Mouse (Mus musculus) intestine, embryonic 15.5 days (tissue): ENCODE measurements at regions not wholly inside any gene's neighbourhood (a gene's known extent, or its start where the extent isn't known, plus 50 kb on each side); places are given as distances from the start of the nearest gene placed in this dataset.

Source experiments
- ATAC-seq: fragments of 200-750 bp; cut with Nextera tagmentation; 2 replicates; pipeline ENCODE4 v1.8.0; 2017; ENCODE audit warnings: moderate TSS enrichment, moderate library complexity
- H3K27ac ChIP-seq: fragments of 300-500 bp; sonication (generic); 2 replicates; pipeline ENCODE4 v1.5.1; 2015; ENCODE audit warnings: mild to moderate bottlenecking, inconsistent platforms
- H3K27me3 ChIP-seq: fragments of 300-500 bp; sonication (generic); replicated peaks from 2 replicates; pipeline ENCODE4 v1.6.1; 2015; ENCODE audit warnings: inconsistent platforms
- H3K36me3 ChIP-seq: fragments of 300-500 bp; sonication (generic); 2 replicates; pipeline ENCODE4 v1.6.1; 2015; ENCODE audit warnings: inconsistent platforms
- H3K4me1 ChIP-seq: fragments of 300-500 bp; sonication (generic); replicated peaks from 2 replicates; pipeline ENCODE4 v1.6.1; 2015; ENCODE audit warnings: inconsistent platforms
- H3K4me2 ChIP-seq: fragments of 300-500 bp; sonication (generic); replicated peaks from 2 replicates; pipeline ENCODE4 v1.6.1; 2015; ENCODE audit warnings: mild to moderate bottlenecking, inconsistent platforms
- H3K4me3 ChIP-seq: fragments of 300-500 bp; sonication (generic); replicated peaks from 2 replicates; pipeline ENCODE4 v1.5.1; 2015; ENCODE audit warnings: inconsistent platforms
- H3K9ac ChIP-seq: fragments of 300-500 bp; sonication (generic); 2 replicates; pipeline ENCODE4 v1.6.1; 2015; ENCODE audit warnings: inconsistent platforms
- H3K9me3 ChIP-seq: fragments of 300-500 bp; sonication (generic); 2 replicates; pipeline ENCODE4 v1.6.1; 2016; ENCODE audit warnings: inconsistent platforms
- WGBS: fragments of 180-500 bp; shearing (Covaris S2); methylation state at CpG from one replicate; pipeline ENCODE4 v1.1.7; 2015; 5-methylcytosine and 5-hydroxymethylcytosine counted together

DNA sequence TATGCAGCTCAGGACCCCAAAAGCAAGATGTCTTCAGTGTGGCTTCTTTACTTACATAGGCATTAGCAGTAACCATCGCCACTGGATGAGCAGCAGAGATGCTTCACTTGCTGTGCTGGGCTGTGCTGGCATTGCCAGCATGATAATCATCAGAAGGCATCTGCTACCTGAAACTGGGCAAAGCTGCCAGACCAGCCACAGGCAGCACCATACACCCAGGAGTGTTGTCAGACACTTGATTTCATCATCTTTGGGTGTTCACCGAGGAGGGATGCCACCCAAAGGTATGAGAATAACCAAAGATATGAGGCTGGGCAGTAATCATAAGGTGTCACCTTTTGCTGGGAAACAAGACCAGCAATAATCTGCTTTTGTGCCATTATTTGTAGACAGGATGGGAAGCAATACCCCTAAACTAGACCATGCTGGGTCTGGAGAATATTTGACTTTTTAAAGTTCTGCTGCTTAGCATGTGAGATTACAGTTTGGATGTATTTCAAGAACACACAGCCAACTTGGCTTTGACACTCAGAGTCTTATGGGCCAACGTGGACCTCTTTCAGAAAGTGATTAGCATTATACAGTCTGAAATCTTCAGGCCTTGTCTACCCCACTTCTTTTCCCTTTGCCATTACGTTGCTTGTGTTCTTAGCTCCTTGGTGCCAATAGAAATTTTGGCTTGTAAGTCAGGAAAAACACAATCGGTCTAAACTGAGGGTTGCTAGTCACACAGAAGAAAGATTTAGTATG lies 80.7 kb upstream of the Cerkl start:
- Histone ChIP-seq H3K4me1 (no peaks in the 10 kb centered on the region), H3K4me3 (no peak overlapping the region), H3K9ac (no peak overlapping the region), H3K27ac (no peak overlapping the region), H3K27me3 (no peaks in the 10 kb centered on the region), H3K4me2 (no peak overlapping the region), H3K36me3 (no peaks in the 10 kb centered on the region), H3K9me3 (no peaks in the 10 kb centered on the region)
- no peak for ATAC-seq
- 70% methylated on average over 5 of the region's 5 CpGs for WGBS

DNA sequence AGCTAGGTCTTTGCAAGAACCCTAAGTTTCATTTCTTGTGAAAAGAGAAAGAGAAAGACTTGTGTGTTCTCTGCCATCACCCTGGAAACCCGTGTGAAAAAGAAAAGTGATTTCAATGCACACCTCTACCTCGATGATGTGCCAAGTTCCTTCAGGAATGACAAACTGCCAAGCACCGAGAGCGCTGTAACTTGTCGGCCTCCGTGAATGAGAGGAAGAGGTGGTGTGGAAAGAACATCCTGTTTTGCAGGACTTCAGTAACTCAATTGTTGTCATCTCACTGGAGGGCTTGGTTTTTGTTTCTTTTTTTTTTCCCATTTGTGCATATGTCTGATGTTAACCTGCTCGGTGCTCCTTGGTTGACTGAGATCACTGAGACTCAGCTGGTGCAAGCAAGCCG lies 83.8 kb upstream of the Cerkl start:
- H3K27ac ChIP-seq: no peak overlapping the region
- H3K36me3 ChIP-seq: no peaks in the 10 kb centered on the region
- H3K4me2 ChIP-seq: no peak overlapping the region
- peaks cover 8% of the 10 kb centered on the region for H3K4me1 ChIP-seq
- WGBS: 79% methylated on average over 8 of the region's 8 CpGs
- H3K4me3 ChIP-seq: no peak overlapping the region
- H3K27me3 ChIP-seq: no peaks in the 10 kb centered on the region
- ATAC-seq: no peak
- H3K9me3 ChIP-seq: no peaks in the 10 kb centered on the region
- no peak overlapping the region for H3K9ac ChIP-seq

DNA sequence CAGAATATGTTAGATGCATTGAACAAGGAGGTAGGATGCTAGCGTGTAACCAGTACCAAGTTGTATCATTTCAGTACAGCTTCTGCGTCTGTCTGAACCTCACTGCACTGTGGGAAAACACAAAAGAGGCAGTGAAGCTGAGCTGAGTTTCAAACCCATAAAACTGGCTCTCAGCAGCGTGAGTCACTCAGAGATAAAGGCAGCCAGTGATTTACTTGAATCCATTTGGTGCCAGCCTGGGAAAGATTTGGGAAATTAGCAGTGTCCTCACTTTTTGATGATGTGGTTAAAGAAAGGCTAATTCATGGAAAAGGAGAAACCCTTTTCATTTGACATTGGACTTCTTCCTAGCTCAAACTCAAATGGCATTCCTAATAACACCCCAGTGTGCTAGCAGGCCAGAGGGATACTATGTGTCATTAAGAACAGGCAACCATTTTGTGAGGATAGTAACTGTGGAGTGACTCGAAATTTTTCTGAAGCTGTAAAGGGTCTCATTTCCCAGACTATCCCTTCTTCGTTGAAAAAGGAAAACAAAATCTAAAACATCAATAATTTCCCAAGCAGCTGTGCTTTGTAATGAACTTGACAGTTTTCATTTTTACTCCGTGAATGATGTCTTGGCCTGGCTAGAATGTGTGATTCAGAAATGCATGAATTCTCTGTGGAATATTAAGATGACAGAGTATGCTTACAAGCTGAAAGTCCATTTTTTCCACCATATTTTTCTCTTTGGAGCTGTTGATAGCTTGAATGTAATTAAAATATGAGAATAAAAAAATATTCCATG lies 85.8 kb upstream of the Cerkl start:
- 61% methylated on average over 6 of the region's 6 CpGs for whole genome bisulfite sequencing
- H3K9me3 ChIP-seq: no peaks in the 10 kb centered on the region

DNA sequence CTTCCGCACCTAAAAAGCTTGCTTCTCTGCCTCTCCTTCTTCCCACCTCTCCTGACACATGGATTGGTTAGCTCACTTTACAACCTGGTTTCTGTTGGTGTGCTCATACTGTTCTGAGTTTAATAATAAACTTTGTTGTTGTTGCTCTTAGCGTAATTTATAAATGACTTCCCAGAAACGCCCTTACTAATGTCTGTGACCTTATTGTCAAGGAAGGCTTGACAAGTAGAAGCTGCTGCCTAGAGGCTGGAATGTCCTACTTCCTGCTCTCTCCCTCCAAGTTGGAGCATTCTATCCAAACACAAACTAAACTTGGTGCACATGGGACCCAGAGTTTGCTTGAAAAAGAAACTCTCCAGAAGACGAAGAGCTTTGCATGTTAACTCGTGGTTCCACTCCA lies 86.9 kb upstream of the Cerkl start:
- Histone ChIP-seq H3K4me2 (no peak overlapping the region), H3K4me3 (no peak overlapping the region), H3K27ac (0 out of 2 replicates have a peak overlapping the region, but pooled peaks have one; percentile 9), H3K36me3 (no peaks in the 10 kb centered on the region), H3K9me3 (no peaks in the 10 kb centered on the region), H3K4me1 (peaks cover 11% of the 10 kb centered on the region), H3K9ac (no peak overlapping the region), H3K27me3 (no peaks in the 10 kb centered on the region)
- no peak for ATAC-seq
- 57% methylated on average over 5 of the region's 5 CpGs for WGBS

More for the DNA sequence above, 85.8 kb upstream of the Cerkl start:
- Histone ChIP-seq H3K4me1 (peaks cover 8% of the 10 kb centered on the region), H3K4me3 (no peak overlapping the region), H3K27me3 (no peaks in the 10 kb centered on the region), H3K4me2 (no peak overlapping the region), H3K36me3 (no peaks in the 10 kb centered on the region), H3K9ac (no peak overlapping the region), H3K27ac (no peak overlapping the region)
- no peak for ATAC-seq

DNA sequence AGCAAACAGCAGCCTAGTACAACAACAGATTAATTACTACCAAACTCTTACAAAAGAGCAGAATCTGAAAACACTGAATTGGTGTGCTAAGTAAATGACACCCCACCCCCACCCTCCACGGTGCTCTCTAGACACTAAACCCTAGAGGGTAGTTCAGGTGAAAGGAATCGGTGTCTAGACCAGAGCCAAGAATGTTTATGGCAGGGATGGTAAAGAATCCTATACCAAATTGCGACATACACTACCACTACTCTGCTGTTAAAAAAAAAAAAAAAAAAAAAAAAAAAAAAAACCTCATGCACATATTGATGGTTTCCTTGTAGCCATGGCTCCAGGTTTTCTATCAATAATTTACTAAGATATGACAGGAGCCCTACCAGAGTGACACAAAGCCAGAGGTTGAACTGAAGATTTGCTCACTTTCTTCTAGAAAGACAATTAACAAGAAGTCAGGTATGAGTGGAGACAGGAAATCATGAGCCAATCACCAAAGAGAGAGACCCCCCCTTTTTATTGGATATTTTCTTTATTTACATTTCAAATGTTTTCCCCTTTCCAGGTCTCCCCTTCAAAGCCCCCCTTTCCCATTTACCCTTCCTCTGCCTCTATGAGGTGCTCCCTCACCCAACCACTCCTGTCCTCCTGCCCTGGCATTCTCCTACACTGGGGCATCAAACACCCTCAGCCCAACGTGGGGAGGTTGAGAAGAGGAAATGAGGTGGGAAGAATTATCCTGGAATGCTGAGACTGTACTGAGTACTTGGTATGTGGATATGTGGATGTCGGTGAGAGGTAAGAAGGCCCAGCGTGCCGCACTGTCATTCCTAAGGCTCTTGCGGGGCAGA lies 87.6 kb upstream of the Cerkl start:
- 82% methylated on average over 8 of the region's 8 CpGs for WGBS
- peaks cover 11% of the 10 kb centered on the region for H3K4me1 ChIP-seq
- ATAC-seq: peak; percentile 75
- no peak overlapping the region for H3K4me3 ChIP-seq
- H3K9ac ChIP-seq: no peak overlapping the region
- no peaks in the 10 kb centered on the region for H3K36me3 ChIP-seq
- no peaks in the 10 kb centered on the region for H3K27me3 ChIP-seq
- 0 out of 2 replicates have a peak overlapping the region, but pooled peaks have one; percentile 32 for H3K27ac ChIP-seq
- no peaks in the 10 kb centered on the region for H3K9me3 ChIP-seq
- no peak overlapping the region for H3K4me2 ChIP-seq

DNA sequence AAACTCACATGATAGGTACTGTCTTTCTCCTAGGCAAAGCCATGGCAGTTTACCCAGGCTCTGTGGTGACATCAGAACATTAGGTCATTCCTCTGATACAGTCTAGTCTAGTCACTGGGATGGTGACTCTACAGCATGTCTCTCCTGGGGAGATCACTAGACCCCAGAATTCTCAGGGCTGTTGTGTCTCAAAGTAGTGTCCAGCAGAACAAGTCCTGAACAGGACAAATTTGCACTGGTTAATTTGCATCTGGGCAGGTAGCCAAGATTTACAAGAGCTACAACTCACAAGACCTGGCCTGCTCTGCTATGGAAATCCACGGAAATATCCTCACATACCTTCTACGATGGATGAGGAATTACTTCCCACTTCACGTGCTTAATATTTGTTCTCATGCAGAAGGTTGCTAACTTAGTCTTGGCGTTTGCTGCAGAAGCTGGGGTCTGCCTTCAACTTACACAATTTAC lies 88.2 kb upstream of the Cerkl start:
- Histone ChIP-seq H3K4me2 (no peak overlapping the region), H3K4me3 (no peak overlapping the region), H3K9ac (no peak overlapping the region), H3K27me3 (no peaks in the 10 kb centered on the region), H3K9me3 (no peaks in the 10 kb centered on the region), H3K4me1 (peaks cover 11% of the 10 kb centered on the region), H3K27ac (0 out of 2 replicates have a peak overlapping the region, but pooled peaks have one; percentile 32), H3K36me3 (no peaks in the 10 kb centered on the region)
- peak; percentile 41 for ATAC-seq
- 37% methylated on average over 4 of the region's 4 CpGs for WGBS

DNA sequence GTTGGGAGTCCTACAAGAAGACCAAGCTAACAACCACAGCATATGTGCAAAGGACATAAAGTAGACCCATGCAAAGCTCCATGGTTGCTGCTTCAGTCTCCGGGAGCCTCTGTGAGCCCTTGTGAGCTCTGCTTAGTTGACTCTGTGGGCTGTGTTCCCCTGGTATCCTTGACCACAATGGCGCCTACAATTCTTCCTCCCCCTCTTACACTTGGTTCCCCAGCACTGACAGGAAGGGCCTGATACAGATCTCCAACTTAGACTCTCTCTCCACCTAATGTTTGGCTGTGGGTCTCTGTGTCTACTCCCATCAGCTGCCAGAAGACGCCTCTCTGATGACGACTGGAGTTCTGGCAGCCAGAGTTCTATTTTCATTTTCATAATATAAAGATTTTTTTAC lies 88.9 kb upstream of the Itprid2 start:
- Histone ChIP-seq H3K27ac (no peak overlapping the region), H3K27me3 (no peaks in the 10 kb centered on the region), H3K9ac (no peak overlapping the region), H3K9me3 (no peaks in the 10 kb centered on the region), H3K4me2 (no peak overlapping the region), H3K4me1 (peaks cover 15% of the 10 kb centered on the region), H3K4me3 (no peak overlapping the region), H3K36me3 (no peaks in the 10 kb centered on the region)
- WGBS: 80% methylated on average over 4 of the region's 4 CpGs
- ATAC-seq: no peak

DNA sequence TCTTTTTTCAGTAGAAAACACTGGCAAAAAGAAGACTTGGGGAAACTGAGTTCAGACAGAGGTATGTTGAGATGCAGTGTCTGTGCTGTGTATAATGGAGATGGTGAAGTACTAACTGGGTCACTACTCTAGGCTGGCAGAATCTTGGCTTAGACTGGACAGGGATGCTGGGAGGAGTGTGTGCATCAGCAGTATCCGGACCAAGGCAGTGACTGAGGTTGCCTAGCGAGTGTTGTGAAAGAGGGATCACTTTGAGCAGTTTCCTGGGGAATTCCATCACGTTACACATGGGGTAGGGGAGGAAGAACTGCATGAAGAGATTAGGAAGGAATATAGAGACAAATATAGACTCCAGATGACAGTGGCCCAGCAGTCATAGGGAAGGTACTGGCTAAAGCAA lies 87.9 kb upstream of the Itprid2 start:
- peaks cover 15% of the 10 kb centered on the region for H3K4me1 ChIP-seq
- H3K9ac ChIP-seq: no peak overlapping the region
- H3K9me3 ChIP-seq: no peaks in the 10 kb centered on the region
- no peaks in the 10 kb centered on the region for H3K27me3 ChIP-seq
- H3K4me2 ChIP-seq: no peak overlapping the region
- H3K27ac ChIP-seq: peak overlapping the region; percentile 11; the same call in 1 of the 2 replicates
- H3K4me3 ChIP-seq: no peak overlapping the region
- WGBS: 42% methylated on average over 3 of the region's 3 CpGs
- ATAC-seq: no peak
- no peaks in the 10 kb centered on the region for H3K36me3 ChIP-seq

DNA sequence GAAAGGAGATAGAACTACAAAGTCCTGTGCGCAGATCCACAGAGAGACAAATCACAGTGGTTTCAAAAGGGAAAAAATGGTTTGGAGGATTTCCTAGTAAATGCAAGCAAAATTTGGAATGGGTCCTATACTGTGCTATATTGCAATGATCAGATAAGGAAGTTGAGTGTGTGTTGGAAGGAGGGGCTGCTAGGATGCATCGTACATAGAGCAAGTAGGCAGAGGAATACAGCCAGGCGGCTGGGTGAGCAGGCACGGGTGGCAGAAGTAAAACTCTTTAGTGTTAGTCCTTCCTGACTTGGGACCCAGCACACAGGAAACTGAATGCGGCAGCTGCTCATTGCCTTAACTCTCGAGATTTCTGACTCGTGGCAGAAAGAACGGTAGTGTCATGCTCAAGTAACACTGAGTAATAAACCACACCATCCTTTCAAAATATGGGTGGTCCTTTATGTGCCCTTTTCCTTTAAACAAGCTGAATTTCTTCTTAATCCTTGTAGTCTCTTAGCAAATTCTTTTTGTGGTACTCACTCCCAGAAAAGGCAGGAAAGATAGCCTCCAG lies 87.0 kb upstream of the Itprid2 start:
- Histone ChIP-seq H3K4me1 (peaks cover 15% of the 10 kb centered on the region), H3K9me3 (no peaks in the 10 kb centered on the region), H3K9ac (no peak overlapping the region), H3K4me3 (no peak overlapping the region), H3K4me2 (no peak overlapping the region), H3K27me3 (no peaks in the 10 kb centered on the region), H3K36me3 (no peaks in the 10 kb centered on the region), H3K27ac (peak overlapping the region; percentile 15; the same call in 1 of the 2 replicates)
- WGBS: 41% methylated on average over 8 of the region's 8 CpGs
- ATAC-seq: no peak

DNA sequence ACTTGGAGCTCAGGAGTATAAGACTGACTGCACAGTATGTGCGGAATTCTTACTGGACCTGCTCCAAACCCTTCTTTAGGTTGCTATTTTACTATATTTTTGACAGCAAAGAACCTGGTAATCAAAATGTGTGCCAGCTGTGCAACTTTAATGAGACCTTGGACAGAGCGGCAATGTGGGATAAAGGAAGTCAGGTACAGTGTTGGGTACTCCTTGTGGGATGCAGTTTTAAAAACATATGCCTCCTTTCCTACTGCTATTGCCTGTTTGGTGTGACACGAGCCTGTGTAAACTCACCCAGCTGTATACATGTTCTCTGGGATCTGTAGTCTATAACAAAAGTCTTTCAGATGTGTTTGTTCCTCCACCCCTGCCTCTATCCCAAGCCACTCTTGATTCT lies 85.4 kb upstream of the Itprid2 start:
- ATAC-seq: no peak
- H3K36me3 ChIP-seq: no peaks in the 10 kb centered on the region
- 64% methylated on average over 3 of the region's 3 CpGs for WGBS

DNA sequence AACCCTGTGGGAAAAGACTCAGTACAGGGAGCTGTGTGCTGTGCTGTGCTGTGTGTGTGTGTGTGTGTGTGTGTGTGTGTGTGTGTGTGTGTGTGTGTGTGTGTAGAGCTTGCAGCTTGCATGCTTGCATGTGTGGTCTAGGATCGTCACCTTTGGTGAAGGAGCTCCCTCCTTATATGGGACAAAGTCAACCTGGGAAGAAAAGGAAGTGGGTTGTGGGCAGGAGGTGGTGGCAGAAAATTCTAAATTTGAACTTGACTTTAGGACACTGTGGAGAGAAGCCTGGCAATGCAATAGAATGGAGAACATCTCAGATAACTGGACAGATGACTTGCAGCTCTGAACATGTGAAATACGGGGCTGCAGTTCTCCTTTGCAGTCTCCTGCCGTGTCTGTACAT lies 84.7 kb upstream of the Itprid2 start:
- H3K27me3 ChIP-seq: no peaks in the 10 kb centered on the region

More for the DNA sequence above, 85.4 kb upstream of the Itprid2 start:
- H3K27ac ChIP-seq: no peak overlapping the region
- H3K4me3 ChIP-seq: no peak overlapping the region
- H3K9me3 ChIP-seq: no peaks in the 10 kb centered on the region
- no peaks in the 10 kb centered on the region for H3K27me3 ChIP-seq
- H3K4me1 ChIP-seq: peaks cover 11% of the 10 kb centered on the region; the same call in 1 of the 2 replicates
- H3K9ac ChIP-seq: no peak overlapping the region
- H3K4me2 ChIP-seq: no peak overlapping the region

More for the DNA sequence above, 84.7 kb upstream of the Itprid2 start:
- H3K9me3 ChIP-seq: no peaks in the 10 kb centered on the region
- H3K36me3 ChIP-seq: no peaks in the 10 kb centered on the region
- 72% methylated on average over 3 of the region's 3 CpGs for WGBS
- no peak overlapping the region for H3K4me2 ChIP-seq
- peaks cover 7% of the 10 kb centered on the region; the same call in 1 of the 2 replicates for H3K4me1 ChIP-seq
- ATAC-seq: no peak
- H3K4me3 ChIP-seq: no peak overlapping the region
- H3K9ac ChIP-seq: no peak overlapping the region
- H3K27ac ChIP-seq: no peak overlapping the region
